Comparison of ENCODE assay signal across 25 mouse cellular contexts in the genomic region with DNA sequence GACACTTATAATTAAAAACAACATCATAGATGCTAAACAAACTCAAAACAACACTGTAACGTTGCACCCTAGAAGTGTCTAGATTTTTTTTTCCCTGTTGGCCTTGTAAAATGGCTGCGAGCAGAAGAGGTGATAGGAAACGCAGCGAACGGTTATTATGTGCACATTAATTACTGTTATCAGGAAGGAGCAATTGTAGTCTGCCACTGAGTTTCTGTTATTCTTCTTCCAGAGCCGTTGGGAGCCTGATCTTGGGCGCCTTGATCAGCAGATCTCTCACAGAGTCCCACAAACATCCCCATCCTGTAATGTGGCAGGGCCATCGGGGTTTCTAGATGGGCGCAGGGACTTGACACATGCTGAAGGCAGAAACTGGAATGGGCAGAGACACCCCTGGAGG.
"Had no signal": no experiment of that assay in that cellular context is flagged by ENCODE, and none has a peak within 500 bp of the region (broad histone marks: within the 10 kb centered on the region; RNA-seq: fewer than 3 reads in every experiment).

No protein-coding gene starts in this region.

- H3K9ac ChIP-seq: heart, embryonic 13.5 days; heart, embryonic 15.5 days; hindbrain, embryonic 13.5 days; hindbrain, embryonic 15.5 days; kidney, embryonic 15.5 days; limb, embryonic 13.5 days; limb, embryonic 15.5 days; liver, embryonic 12.5 days; liver, embryonic 14.5 days had no signal

- H3K4me1 ChIP-seq: heart, embryonic 13.5 days; heart, embryonic 15.5 days; hindbrain, embryonic 15.5 days; limb, embryonic 13.5 days; limb, embryonic 15.5 days; liver, embryonic 12.5 days had no signal

- H3K27ac ChIP-seq: heart, embryonic 13.5 days; heart, embryonic 15.5 days; hindbrain, embryonic 13.5 days; hindbrain, embryonic 15.5 days; hindbrain, postnatal 0 days; kidney, embryonic 15.5 days; kidney, postnatal 0 days; limb, embryonic 13.5 days; limb, embryonic 15.5 days; liver, embryonic 12.5 days; liver, embryonic 14.5 days had no signal

- H3K9me3 ChIP-seq: heart, embryonic 13.5 days; heart, embryonic 15.5 days; hindbrain, embryonic 13.5 days; hindbrain, embryonic 15.5 days; kidney, embryonic 15.5 days; limb, embryonic 13.5 days; limb, embryonic 15.5 days; liver, embryonic 12.5 days had no signal

- H3K36me3 ChIP-seq: heart, embryonic 13.5 days; heart, embryonic 15.5 days; hindbrain, embryonic 13.5 days; hindbrain, embryonic 15.5 days; kidney, embryonic 15.5 days; limb, embryonic 13.5 days; limb, embryonic 15.5 days; liver, embryonic 12.5 days had no signal

- DNase-seq: gastrocnemius, postnatal 14 days; gastrocnemius, postnatal 36 days; heart, adult 18-20 months; heart, postnatal 36 days; kidney, adult 11 months; kidney, adult 2 months; kidney, adult 9 months; kidney, postnatal 14 days; kidney, postnatal 36 days; layer of hippocampus, adult 9-11 months; layer of hippocampus, postnatal 36 days; left cerebral cortex, postnatal 4 days had no signal

- H3K27me3 ChIP-seq: heart, embryonic 13.5 days; heart, embryonic 15.5 days; hindbrain, embryonic 13.5 days; hindbrain, embryonic 15.5 days; kidney, embryonic 15.5 days; limb, embryonic 13.5 days; limb, embryonic 15.5 days had no signal

- H3K4me3 ChIP-seq: heart, embryonic 13.5 days; heart, embryonic 15.5 days; hindbrain, embryonic 13.5 days; hindbrain, embryonic 15.5 days; kidney, embryonic 15.5 days; limb, embryonic 13.5 days; limb, embryonic 15.5 days; liver, embryonic 12.5 days had no signal

- ATAC-seq: hindbrain, postnatal 0 days; intestine, embryonic 16.5 days; liver, embryonic 12.5 days had no signal

- H3K4me2 ChIP-seq: heart, embryonic 11.5 days; heart, embryonic 13.5 days; heart, embryonic 15.5 days; hindbrain, embryonic 13.5 days; hindbrain, embryonic 15.5 days; kidney, embryonic 15.5 days; limb, embryonic 13.5 days; limb, embryonic 15.5 days; liver, embryonic 12.5 days had no signal
